Mouse (Mus musculus): ENCODE results near the gene Cela3b. TPM values are rescaled to one million over a fixed set of nuclear protein-coding genes. Genes with fewer than 3 reads are reported as not detected.
"Not testable (repeated sequence)": the region's sequence is repeated elsewhere in the genome, so short reads cannot be mapped to it uniquely, and the experiment has no call there.

Cela3b gene
- total RNA-seq, 2 experiments from 2014 or later, result not detected

- intact Hi-C loops (cut with DNase I), result loop anchor here (2.0 to 5.0 kb wide), 2 partner anchors 20 to 150 kb away; no protein-coding TSS in a partner anchor
- DNase-seq, result no peak
Measured at GRCm38 (mm10) chr4:137436979-137437669, 6.8 kb upstream of the Cela3b start.

GRCm38 (mm10) chr4:137432700-137433550, 2.6 kb upstream of the Cela3b start:
- DNase-seq; intact Hi-C loops (cut with DNase I): not testable (repeated sequence)

- no peak for DNase-seq
- intact Hi-C loops (cut with DNase I), result loop anchor here (2.0 kb wide), 1 partner anchor 19 kb away; no protein-coding TSS in a partner anchor
Measured at GRCm38 (mm10) chr4:137417712-137418564, 12.4 kb downstream of the Cela3b start.

GRCm38 (mm10) chr4:137414936-137415335, 15.4 kb downstream of the Cela3b start:
- intact Hi-C loops (cut with DNase I), result no loop called here

GRCm38 (mm10) chr4:137412185-137412709, 18.1 kb downstream of the Cela3b start:
- DNase-seq; intact Hi-C loops (cut with DNase I): not testable (repeated sequence)

More at GRCm38 (mm10) chr4:137414936-137415335, 15.4 kb downstream of the Cela3b start:
- no peak for DNase-seq

GRCm38 (mm10) chr4:137409691-137410090, 20.6 kb downstream of the Cela3b start, which contains the start of gene Cela3a:
Gene Cela3a (minus strand): TSS chr4:137409791.
- intact Hi-C loops (cut with DNase I), result no loop called here
- no peak for DNase-seq

- intact Hi-C loops (cut with DNase I), result no loop called here
Measured at GRCm38 (mm10) chr4:137405571-137405970, 24.8 kb downstream of the Cela3b start.

GRCm38 (mm10) chr4:137396641-137397525, 33.5 kb downstream of the Cela3b start:
- intact Hi-C loops (cut with DNase I), result no loop called here
- peak; percentile 47 to 49 for DNase-seq

More at GRCm38 (mm10) chr4:137405571-137405970, 24.8 kb downstream of the Cela3b start:
- no peak for DNase-seq

- peak in 1 of 2 experiments; percentile 45 for DNase-seq
- intact Hi-C loops (cut with DNase I), result loop anchor here (5.0 kb wide), 1 partner anchor 81 kb away; no protein-coding TSS in a partner anchor
Measured at GRCm38 (mm10) chr4:137393378-137394135, 36.8 kb downstream of the Cela3b start.

- no peak for DNase-seq
- intact Hi-C loops (cut with DNase I), result loop anchor here (5.0 kb wide), 1 partner anchor 81 kb away; no protein-coding TSS in a partner anchor
Measured at GRCm38 (mm10) chr4:137392874-137393273, 37.5 kb downstream of the Cela3b start.

- intact Hi-C loops (cut with DNase I), result loop anchor here (5.0 kb wide), 1 partner anchor 79 kb away; no protein-coding TSS in a partner anchor
- no peak for DNase-seq
Measured at GRCm38 (mm10) chr4:137391287-137391686, 39.1 kb downstream of the Cela3b start.

- DNase-seq, result no peak
- intact Hi-C loops (cut with DNase I), result loop anchor here (5.0 kb wide), 1 partner anchor 78 kb away; no protein-coding TSS in a partner anchor
Measured at GRCm38 (mm10) chr4:137390196-137390595, 40.1 kb downstream of the Cela3b start.

GRCm38 (mm10) chr4:137388983-137389382, 41.4 kb downstream of the Cela3b start:
- intact Hi-C loops (cut with DNase I), result no loop called here
- DNase-seq, result no peak

- intact Hi-C loops (cut with DNase I), result no loop called here
Measured at GRCm38 (mm10) chr4:137388059-137388794, 42.1 kb downstream of the Cela3b start.

GRCm38 (mm10) chr4:137387482-137388058, 42.8 kb downstream of the Cela3b start:
- no peak for DNase-seq
- intact Hi-C loops (cut with DNase I), result no loop called here

More at GRCm38 (mm10) chr4:137388059-137388794, 42.1 kb downstream of the Cela3b start:
- DNase-seq, result peak; percentile 77 to 89

GRCm38 (mm10) chr4:137380702-137381605, 49.4 kb downstream of the Cela3b start:
- DNase-seq, result no peak
- intact Hi-C loops (cut with DNase I), result no loop called here

Data from gastrocnemius, postnatal 36 days (tissue).